Mouse (Mus musculus): ENCODE measurements around the gene Fam120b. TPM values are rescaled to one million over a fixed set of nuclear protein-coding genes. Genes with fewer than 3 reads are reported as not detected.

The Fam120b gene
- total RNA-seq, 2 experiments from 2014 or later = 49.0 to 49.2 TPM

DNA sequence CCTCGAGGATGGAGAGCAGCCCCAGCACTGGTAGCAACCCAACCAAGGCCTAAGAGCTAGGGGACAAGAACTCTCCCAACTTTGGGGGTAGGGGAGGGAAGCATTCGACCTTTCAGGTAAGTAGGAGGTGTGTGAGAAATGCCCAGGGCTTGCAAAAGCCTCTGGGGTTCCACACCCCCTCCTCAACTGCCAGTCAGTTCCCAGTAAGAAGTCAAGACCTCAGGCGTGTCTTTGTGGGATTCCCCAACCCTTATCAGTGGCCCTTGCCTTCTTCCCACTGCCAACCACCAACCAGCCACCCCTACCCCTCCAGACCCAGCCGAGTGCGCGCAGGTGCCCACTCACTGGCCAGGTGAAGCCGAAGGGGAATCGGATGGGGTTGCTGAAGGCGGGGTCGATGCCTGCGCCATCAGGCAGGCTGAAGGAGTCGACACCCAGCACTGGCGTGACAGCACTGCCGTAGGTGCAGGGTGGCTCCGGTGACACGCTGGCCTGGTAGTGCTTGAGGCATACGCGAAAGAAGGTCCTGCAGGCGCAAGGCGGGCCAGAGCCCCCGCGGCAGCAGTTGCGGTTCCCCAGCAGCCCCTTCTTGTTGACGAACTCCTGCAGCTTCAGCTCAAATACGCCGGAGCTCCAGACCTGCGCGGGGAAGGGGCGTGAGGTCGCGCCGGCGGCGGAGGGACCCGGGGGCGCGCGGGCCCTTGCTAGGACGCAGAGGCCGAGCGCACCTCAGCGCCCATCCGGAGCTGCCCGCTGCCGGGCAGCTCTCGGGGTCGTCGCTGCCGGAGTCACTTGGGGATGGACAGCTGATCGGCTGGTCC lies 21.5 kb upstream of the Fam120b start:
- TF ChIP-seq CTCF (conservative IDR thresholded peaks at IDR 0.05) = no peak
- DNase-seq (ENCODE audit: low spot score in 2 of 2) = no peak
- Histone ChIP-seq H3K27ac (peak overlapping the region; percentile 94), H3K4me3 (peak overlapping the region; percentile 88)

DNA sequence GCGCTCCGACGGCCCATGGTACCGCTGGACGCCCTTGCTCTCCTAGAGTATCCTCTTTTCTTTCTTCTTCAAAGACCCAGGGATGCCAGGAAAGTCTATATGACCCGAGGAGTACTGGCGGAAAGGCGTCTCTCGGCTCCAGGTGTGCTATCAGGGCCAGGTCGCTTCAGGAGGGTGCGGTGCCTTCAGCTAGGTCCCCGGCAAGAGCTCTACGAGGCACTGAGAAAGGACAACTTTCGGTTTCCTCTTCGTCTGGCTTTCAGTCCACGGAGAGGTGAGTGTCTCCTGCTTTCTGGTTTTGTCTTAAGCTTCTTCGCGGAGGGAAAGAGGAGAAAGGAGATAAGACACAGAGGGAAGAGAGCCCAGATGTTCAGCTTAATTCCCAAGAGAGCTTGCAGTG lies 20.8 kb upstream of the Fam120b start:
- DNase-seq (ENCODE audit: low spot score in 2 of 2) = no peak
- peak overlapping the region; percentile 94 for H3K27ac ChIP-seq
- TF ChIP-seq CTCF (conservative IDR thresholded peaks at IDR 0.05) = no peak

GRCm38 (mm10) chr17:15375701-15376493 lies 20.1 kb upstream of the Fam120b start:
- peak in 1 of 2 experiments; percentile 54 for DNase-seq (ENCODE audit: low spot score in 2 of 2)
- no peak for TF ChIP-seq CTCF (conservative IDR thresholded peaks at IDR 0.05)
- H3K4me3 ChIP-seq = peak overlapping the region; percentile 88
- peak overlapping the region; percentile 94 for H3K27ac ChIP-seq

More for the DNA sequence above, 20.8 kb upstream of the Fam120b start:
- H3K4me3 ChIP-seq = peak overlapping the region; percentile 88

DNA sequence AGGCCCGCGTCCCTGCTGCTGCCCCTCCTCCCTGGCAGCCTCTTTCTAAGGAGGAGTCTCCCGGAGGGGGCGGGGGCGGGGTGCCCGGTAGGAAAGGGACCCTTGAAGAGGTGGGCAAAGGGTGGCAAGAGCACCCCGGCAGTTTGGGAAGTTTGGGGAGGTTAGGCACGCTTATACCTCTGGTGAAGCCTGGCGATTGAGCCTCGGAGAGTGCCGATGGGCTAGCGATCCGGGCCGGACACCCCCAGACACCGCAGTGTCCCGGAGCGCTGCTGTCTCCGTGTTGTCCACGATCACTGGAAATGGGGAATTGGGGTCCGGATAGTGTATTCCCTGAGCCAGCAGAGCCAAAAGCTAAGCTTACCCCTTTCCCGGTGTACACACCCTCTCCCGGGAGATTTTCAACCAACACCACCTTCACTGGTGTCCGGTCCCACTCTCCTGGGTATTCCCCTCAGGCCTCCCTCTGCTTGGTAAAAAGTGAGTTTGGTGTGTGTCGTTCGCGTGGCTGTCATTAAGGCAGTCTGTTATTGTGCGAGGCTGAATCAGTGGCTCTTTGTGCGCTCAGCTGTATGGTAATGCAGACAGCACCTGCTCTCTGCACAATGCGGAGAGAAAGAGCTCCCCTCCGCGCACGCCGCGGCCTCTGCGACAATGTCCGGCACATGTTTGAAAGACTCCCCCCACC lies 19.4 kb upstream of the Fam120b start, which contains the start of gene Dll1:
Gene Dll1, minus strand, starts transcription at position 379 of the 688 bp plus-strand sequence.
- no peak; the same call in 1 of the 2 replicates for TF ChIP-seq CTCF (conservative IDR thresholded peaks at IDR 0.05)
- Histone ChIP-seq H3K4me3 (peak within 1 kb of the TSS; percentile 88), H3K27ac (peak within 1 kb of the TSS; percentile 94)
- DNase-seq (ENCODE audit: low spot score in 2 of 2) = no peak

- H3K27ac ChIP-seq = no peak overlapping the region; the same call in 1 of the 2 replicates
These were observed 18.1 kb upstream of the Fam120b start for GRCm38 (mm10) chr17:15377901-15378300.

DNA sequence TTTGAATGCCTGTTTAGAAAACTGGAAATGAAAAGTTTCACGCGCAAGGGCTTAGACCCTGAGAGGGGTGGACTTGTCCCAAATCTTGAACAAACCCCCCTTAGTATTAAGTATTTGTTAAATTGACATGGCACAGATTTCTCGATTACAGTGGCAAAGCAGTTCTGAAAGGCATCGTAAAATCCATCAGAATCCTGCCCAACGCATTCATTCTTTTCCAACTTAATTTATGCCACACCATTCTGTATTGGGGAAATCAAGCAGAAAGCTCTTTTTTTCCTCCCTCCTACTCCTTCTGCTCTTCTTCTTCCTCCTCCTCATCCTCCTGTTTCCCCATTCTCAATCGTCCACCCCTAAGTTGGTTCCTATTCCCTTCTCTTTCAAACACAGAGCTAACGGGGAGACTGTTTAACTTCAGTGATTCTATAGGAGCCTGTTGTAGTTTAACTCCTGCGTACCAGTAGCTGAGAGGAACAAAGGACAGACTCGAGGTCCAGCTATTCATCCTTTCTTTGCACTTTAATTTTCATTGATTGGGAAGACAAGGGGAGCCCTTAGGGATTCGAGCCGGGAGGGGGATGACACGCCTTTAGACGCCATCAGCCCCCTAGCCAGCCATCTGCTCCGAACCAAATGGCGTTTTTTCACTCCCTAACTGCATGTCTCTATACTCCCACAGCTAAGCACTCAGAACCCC lies 17.4 kb upstream of the Fam120b start:
- H3K27ac ChIP-seq = 0 out of 2 replicates have a peak overlapping the region, but pooled peaks have one; percentile 12
- no peak for TF ChIP-seq CTCF (conservative IDR thresholded peaks at IDR 0.05)
- DNase-seq (ENCODE audit: low spot score in 2 of 2) = no peak
- H3K4me3 ChIP-seq = no peak overlapping the region

More at GRCm38 (mm10) chr17:15377901-15378300, 18.1 kb upstream of the Fam120b start:
- DNase-seq (ENCODE audit: low spot score in 2 of 2) = no peak
- TF ChIP-seq CTCF (conservative IDR thresholded peaks at IDR 0.05) = peak; percentile 82
- H3K4me3 ChIP-seq = no peak overlapping the region

- H3K27ac ChIP-seq = peak overlapping the region; percentile 41; the same call in 1 of the 2 replicates
- DNase-seq (ENCODE audit: low spot score in 2 of 2) = no peak
- no peak for TF ChIP-seq CTCF (conservative IDR thresholded peaks at IDR 0.05)
- peak overlapping the region; percentile 59 for H3K4me3 ChIP-seq
These were observed 16.1 kb upstream of the Fam120b start for GRCm38 (mm10) chr17:15379741-15380526.

DNA sequence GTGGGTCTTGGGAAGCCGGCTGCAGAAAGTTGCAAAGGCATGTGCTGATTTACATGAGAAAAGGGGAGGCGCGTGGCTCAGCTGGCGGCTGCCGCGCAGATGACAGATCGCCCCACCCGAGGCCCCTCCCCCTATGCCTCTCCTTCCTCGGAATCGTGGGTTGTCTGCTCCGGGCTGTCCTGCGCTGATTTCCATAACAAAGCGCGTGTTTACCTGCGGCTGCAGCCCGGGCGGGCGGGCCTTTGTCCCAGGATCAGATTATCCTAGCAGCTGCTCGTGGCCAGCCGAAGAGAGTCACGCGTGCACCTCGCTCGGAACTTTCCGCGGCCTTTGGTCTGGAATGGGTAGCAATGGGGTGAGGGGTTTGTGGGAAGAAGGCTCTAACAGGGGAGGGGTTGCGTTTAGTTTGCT lies 15.4 kb upstream of the Fam120b start:
- Histone ChIP-seq H3K27ac (peak overlapping the region; percentile 41; the same call in 1 of the 2 replicates), H3K4me3 (peak overlapping the region; percentile 59)
- TF ChIP-seq CTCF (conservative IDR thresholded peaks at IDR 0.05) = no peak
- DNase-seq (ENCODE audit: low spot score in 2 of 2) = peak in 1 of 2 experiments; percentile 38

DNA sequence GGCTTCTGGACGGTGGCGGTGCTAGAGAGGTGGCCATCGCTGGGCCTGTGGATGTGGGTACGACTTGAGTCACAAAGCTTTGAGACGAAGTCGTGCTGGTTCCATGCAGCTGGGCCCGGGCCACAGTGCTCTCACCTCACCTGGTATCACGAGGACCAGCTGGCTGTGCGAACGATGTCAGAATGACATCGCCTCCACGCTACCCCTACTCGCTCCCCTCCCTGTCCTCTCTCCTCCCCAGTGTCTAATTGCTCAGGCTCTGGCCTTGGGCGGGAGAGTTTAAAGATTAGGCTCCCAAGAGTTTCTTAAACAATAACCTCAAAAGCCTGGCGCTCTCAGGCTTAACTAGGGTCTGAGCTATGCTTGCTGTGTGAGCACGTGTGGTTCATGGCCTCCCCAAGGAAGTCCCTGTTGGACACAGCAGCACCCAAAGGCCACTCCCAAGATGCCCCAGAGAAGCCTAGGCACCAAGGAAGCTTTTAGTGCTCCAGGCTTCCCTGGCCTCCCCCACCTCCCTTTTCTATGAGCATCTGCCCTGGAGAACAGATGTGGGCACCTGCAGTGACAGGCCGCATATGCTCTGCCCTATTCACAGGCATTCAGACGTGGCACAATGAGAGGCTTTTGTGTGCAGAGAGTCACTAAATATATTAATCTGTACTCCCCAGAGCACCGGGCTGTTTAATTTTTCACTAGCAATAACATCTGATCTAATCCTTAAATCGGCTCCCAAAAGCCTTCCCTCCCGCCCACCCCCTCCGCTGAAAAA lies 14.7 kb upstream of the Fam120b start:
- no peak for DNase-seq (ENCODE audit: low spot score in 2 of 2)
- Histone ChIP-seq H3K4me3 (peak overlapping the region; percentile 59), H3K27ac (peak overlapping the region; percentile 41; the same call in 1 of the 2 replicates)
- no peak for TF ChIP-seq CTCF (conservative IDR thresholded peaks at IDR 0.05)

DNA sequence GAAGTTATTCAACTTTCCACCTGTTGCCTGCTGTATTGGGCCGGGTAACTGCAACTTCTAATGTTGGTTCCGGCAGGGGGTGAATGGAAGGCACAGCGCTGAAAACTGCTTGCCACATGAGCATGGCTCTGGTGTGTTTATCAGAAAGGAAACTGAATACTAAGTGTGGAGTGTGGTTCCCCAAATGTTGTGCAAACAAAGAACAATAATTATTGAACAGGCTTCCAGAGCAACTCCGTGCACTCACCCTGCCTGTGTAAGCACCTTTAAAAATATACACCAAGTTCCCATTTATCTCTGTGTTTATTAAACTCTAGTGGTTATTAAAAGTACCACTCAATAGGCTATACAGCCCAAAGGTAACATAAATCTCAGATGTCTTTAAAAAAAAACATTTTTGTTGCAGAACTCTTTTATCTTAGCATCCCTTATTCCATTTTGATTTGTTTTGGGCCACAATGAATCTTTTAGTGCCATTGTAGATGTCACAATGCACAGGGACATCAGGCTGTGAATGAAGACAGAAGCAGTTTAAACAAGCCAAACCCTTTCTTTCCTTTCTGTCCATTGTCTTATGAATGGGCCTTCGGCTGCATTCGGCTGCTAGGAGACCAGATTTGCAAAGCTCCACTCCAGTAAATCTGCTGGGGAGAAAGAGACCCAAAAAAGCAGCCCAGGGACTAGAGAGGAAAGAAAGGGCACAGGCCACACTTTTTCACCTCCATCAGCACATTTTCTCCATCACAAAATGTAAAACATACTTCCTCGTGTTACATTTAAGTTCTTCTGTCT lies 13.9 kb upstream of the Fam120b start:
- DNase-seq (ENCODE audit: low spot score in 2 of 2) = no peak
- Histone ChIP-seq H3K27ac (no peak overlapping the region), H3K4me3 (no peak overlapping the region)
- TF ChIP-seq CTCF (conservative IDR thresholded peaks at IDR 0.05) = no peak
